Mouse (Mus musculus) naive thymus-derived CD4-positive, alpha-beta T cell, adult 2 months (primary cell): ENCODE data around the gene 1700017B05Rik.
"Not testable (repeated sequence)": the region's sequence is repeated elsewhere in the genome, so short reads cannot be mapped to it uniquely, and the experiment has no call there.

ENCODE experiments used
- DNase-seq: peaks from one replicate; pipeline ENCODE4 v3.0.0-alpha.2; 2011; ENCODE audit warnings: low read depth

Gene 1700017B05Rik

DNA sequence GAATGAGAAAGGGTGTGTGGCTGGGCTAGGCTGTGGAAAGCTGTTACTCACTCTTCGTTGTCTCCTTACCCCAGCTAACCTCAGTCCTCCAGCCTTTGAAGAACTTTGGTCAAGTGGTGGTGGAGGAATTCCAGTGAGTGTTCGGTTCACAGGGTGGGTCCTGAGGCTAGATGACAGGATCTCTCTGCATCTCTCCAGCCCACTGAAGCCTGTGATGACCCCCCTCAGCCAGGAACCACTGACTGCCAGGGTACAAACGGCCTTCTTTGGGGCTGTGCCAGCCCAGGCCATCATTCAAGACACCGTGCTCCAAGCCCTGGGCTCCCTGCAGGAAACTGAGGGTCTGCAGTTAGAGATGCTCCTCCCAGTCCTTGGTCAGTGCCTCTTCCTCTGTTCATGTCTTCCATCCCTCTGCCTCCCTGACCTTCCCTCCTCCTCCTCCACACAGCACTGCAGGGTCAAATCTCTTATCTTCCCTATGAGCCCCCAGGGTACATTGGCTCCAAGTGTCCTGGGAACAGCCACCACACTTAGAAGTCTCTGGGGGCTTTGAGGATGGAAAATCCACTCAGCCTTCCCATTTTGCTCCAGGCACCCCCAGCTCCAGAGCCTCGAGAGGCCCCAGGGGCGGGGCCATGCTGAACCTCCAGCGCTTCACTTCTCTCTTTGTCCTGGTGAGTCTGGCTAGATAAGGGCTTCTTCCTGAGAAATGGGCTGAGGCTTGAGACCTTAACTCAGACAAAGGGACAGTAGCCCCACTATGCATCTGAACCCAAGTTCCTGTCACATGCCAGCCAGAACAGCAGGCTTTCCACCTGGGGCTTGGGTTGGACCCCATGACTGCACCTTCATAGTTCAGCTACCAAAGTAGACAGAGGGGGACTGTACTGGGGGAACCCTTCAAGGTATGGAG lies 14.1 kb downstream of the 1700017B05Rik start:
- no peak for DNase-seq

DNA sequence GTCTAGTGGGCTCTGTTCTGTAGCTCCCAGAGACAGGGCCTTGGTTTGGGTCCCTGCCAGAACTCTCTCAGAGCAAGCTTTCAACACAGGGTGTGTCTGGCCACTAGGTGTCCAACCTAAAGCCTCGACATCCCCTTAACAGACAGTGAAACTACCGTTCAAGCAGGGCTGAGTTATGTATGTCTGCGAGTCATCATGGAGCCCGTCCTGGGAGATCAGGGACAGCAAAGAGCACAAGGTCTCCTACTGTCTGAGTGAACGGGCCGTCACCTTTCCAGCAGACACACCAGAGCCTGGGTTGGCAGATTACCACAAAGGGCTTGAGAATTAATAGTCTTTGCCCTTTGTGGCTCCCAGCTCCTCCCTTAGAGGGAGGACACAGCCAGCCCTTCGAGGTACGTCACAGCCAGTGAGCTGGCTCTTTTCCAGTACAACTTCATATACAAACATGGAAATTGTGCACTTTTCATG lies 15.2 kb downstream of the 1700017B05Rik start:
- peak; percentile 14 for DNase-seq

DNA sequence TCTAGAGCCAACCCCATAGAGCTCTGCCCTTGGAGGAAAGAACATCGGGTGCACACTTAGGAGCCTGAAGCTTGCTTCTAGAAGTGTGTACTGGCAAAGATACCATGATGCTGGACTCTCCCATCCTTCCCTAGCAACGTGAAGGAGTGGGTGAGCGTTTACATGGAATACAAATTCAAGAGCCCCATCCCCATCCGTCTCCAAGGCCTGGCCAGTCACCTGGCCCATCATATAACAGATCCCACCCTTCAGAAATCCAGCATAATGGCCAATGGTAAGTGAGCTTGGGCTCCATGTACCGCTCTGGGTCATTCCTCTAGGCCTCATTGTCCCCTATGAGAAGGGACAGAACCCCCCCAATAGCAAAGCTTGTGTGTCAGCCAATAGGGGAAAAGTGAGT lies 15.9 kb downstream of the 1700017B05Rik start:
- no peak for DNase-seq

DNA sequence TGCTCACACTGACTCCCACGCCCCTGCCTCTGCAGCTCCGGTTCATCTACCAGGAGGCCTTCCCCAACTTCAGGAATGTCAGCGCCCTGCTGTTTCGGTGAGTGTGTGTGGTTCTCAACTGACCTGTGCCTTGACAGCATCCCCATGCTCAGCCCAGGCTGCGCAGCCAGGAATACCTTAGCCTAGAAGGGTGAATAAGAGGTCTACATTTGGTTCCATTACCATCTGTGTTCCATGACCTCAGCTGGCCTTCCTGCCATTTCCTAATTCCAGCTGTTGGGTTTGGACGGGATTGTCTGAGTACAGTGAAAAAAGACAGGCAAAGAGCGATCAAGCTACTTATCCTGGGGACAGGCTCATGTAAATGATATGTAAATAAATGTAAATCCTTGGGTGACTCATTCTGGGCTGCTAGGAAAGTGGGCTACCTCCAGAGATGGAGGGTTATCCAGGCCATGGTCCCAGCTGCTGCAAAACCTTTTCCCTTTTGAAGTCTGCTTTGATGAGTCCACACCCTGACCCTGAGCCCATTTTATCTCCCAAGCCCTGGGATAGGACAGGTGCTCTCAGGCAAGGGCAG lies 18.2 kb downstream of the 1700017B05Rik start:
- no peak for DNase-seq

DNA sequence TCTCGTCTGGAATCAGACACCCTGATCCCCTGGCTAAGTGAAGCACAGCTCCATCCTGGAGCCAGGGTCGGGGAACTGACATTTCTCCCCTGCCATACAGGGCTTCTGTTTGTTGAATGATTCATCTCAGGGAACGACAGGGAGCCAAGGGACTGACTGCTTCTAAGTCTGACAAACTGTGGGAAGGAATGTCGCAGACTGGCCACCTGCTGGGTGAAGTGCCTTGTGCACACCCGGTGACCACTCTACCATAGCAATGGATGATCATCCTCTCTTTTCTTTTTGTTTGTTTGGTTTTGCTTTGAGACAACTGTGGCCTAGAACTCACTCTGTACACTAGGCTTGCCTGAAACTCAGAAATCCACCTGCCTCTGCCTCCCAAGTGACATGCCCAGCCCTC lies 19.5 kb downstream of the 1700017B05Rik start:
- DNase-seq, result no peak

DNA sequence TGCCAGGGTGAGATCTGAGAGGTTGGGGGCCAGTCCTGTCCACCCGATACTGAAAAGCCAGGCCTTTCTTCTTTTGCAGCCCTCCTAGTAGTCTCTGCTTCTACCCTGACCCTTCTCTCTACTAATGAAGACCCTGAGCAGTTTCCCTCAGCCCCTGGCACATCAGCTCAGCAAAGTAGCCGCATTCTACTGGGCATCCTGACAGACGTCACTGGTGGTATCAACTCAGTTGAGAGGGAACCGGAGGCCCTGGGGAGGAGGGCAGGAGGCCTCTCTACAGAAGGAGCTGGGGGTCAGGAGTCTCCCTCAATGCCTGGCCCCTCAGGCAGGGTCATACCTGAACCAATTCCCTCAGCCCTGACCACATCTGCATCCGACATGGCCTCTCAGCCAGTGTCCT lies 21.3 kb downstream of the 1700017B05Rik start:
- no peak for DNase-seq

DNA sequence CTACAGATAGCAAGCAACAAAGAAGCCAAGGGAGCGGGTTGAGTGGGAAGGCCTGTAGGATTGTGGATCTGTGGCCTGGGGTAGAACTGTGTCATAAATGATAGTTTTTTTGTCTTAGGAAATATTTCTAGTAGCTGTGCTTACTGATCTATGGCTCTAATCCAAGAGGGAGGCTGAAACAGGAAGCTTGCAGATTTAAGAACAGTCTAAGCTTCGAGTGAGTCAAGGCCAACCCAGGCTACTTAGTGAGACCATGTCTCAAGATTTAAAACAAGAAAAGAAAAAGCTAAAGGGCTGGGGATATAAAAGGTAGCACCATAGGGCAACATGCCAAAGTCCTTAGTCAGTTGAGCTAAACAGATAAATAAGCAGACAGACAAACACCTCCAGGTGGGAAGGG lies 24.2 kb downstream of the 1700017B05Rik start:
- DNase-seq, result no peak

DNA sequence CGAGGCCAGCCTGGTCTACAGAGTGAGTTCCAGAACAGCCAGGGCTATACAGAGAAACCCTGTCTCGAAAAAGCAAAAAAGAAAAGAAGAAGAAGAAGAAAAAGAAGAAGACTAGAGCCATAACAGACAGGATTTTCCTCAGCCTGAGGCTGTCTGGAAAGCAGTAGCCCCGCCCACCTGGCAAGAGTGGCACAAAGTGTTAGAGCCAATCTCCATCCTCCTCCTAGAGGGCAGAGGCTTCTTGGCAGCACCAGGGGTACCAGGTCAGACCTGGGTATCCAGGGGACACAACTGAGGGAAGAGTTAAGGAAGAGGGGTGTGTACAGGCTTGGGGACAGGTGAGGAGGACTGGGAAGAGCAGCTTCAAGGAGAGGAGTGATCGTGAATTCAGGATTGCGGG lies 24.7 kb downstream of the 1700017B05Rik start:
- no peak for DNase-seq

DNA sequence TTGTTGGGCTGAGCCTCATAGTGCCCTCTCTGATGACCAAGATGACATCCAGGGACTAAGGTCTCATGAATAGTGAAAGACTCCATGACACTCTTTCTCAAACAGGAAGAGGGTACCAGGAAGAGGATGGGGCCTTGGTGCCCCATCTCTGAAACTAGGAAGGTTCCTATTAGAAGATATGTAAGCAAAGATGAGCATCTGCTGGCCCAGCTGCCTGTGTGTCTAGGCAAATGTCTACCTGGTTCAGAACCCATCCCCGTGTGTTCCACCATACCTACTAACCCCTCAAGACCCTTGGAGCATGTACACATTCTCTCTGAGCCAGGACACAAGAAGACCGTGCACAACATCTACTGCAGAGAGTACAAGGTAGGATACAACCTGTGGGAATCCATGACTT lies 26.2 kb downstream of the 1700017B05Rik start, which contains the start of gene Trcg1:
Gene Trcg1 (plus strand): TSS at position 301 of the 400 bp plus-strand sequence.
- DNase-seq, result no peak

DNA sequence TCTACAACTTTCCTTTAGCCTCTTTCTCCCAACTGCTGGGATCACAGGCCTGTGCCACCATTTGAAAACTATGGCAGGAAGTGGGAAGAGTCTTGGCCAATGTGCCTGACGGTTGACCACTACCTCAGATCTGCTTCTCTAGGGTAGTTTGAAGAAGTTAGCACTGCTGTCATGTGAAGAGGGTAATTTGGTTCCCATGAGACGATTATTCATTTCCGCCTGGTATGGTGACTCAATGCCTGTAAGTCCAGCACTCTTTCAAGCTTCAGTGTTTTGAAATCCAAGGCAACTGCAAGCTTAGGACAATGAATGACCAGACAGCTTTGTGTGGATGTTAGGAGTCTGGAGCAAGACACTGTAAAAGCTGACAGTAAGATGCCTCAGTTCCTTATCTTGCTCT lies 28.6 kb downstream of the 1700017B05Rik start:
- DNase-seq, result no peak

DNA sequence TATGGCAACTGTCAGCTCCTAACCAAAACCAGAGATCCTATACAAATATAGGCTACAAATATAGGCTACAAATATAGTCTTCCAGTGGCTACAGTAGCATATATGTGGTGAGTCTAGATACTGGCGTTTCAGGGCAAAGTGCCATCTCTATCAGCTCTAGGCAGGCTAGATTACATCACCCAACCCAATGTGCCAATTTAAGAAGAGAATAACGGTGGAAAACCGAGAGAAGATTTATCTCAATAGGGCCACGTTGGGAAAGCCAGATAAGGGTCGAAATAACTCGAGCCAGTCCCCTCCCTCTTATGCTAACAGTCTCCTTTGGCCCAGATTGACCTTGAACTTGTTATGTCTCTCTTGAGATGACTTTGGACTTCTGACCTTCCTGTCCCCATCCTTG lies 29.3 kb downstream of the 1700017B05Rik start:
- DNase-seq, result no peak

DNA sequence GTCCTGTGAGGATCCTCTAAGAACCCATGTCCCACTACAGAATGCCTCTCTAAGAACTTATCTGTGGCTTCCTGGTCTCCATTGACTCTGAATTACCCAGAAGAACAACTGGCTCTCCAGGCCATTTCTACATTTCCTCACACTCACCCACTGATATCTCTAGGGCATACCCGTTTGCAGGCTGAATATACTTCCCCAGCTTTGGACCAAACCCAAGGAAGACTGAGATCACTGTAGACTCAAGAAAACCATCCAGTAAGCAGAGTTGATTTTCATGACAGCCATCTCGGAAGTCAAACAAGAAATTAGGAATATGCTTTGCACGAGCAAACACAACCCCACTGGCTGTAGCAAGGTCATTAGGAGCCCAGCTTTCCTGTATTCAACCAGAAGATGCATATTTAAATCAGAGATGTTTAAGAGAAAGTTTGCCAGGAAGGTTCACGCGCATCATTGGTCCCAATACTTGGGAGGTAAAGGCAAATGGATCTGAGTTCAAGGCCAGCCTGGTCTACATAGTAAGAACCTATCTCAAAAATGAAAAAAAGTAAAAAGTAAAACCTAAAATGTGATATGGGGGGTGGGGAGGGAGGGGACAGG lies 30.0 kb downstream of the 1700017B05Rik start:
- DNase-seq, result no peak

DNA sequence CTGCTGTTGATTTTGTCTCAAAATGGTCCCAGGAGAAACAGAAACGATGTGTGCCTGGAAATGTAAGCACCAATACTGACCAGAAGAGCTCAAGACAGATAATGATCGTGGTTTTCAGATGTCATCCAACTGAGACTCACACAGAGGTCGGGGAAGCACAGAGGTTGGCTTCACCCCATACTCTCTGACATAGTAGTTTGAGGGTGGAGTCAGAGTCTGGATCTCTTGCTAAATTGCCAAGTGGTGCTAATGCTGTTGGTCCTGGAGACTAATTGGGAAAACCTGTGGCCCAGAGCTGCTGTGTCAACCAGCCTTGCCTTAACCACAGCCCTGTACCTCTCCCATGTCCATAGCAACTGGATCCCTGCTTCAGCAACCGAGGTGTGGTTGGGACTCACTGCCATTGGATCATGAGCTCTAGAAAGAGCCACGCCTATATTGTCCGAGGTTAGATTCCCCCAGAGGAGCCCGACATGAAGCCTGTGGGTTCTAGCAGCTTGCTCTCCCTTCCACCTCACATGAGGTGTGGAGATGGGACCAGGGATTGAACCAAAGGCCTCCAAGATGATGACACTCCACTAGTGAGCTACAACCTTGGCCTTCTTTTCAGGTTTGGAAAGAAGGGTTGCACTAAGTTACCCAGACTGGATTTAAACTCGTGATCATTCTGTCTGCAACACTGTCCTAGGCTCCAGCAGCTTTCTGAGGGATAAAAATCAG lies 30.7 kb downstream of the 1700017B05Rik start:
- no peak for DNase-seq

DNA sequence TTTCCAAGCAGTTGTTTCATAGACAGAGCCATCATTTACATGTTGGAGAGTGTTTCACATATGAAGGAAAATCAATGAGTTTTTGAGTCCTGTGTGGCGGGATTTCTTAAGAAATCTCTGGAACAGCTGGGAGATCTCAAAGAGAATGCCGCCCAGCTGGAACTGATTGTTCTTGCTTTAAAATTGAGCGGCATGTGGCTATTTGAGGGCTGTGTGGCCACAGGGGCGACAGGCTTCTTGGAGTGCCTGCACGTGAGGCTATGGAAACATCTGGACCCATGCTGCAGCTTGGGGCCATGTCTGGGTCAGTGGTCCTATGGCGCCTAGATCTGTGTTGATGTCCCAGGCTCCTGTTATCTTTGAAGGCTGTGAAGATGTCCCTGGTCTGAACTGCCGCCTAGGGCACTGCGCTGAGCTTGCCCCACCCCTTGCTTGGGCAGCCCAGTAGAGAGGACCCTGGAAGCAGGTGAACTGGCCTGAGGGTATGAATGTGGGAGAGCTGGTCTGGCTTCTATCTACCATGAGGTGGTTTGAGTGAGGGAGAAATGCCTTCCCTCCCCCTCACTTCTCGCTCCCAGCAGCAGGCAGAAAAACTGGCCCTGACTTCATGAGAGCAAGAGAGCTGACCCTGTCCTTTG lies 32.1 kb downstream of the 1700017B05Rik start:
- DNase-seq, result no peak

DNA sequence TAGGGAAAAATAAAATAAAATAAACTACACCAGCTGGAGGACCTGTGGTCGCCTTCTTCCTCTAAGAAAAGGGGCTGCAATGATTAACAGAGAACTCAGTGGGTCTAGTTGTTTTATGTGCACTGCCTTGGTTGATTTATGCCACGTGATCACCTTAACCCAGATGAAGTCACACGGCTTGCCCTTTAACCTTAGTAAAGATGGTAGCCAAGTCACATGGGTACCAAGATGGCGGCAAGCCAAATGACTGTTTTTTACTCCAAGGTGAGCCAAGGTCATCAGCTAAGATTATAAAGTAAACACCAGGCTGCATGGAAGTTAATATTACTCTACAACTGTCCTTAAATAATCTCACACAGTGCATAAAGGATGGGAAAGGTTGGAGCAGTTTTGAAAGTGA lies 32.7 kb downstream of the 1700017B05Rik start:
- DNase-seq, result no peak

DNA sequence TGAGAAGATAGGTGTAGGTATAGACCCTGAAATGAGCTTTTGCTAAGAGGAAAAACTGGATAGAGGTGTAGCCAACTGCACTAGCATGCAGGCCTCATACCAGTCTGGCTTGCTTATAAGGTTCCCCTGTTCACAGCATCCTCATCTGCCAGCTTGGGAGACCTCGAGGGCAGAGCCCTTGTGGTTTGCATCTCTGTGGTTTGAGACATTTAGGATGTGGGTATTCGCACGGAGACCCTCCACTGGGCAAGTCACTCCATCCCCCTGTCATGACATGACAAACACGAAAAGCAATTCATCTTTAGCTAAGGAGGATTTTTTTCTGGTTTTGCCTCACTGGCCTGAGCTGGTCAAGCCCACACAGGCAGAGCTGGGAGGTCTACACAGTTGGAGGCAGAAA lies 34.2 kb downstream of the 1700017B05Rik start:
- DNase-seq, result no peak

DNA sequence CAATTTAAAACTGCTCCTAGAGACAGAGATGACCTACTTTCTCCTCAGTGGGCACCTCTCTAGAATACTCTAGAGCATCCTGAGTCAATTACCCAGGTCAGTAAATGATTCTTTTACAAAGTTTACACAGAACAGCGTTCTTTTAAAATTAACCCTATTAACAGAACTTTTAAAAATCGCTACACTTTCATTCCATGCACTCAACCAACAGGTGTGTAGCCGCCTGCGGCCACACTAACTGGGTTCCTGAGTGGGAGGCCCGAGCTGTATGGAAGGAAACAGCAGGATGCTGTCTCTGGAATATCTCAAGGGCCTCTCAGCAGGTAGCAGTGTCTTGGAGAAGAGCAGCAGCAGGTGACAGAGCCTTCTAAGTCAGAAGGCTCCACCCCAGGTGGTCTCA lies 35.2 kb downstream of the 1700017B05Rik start:
- DNase-seq, result no peak

DNA sequence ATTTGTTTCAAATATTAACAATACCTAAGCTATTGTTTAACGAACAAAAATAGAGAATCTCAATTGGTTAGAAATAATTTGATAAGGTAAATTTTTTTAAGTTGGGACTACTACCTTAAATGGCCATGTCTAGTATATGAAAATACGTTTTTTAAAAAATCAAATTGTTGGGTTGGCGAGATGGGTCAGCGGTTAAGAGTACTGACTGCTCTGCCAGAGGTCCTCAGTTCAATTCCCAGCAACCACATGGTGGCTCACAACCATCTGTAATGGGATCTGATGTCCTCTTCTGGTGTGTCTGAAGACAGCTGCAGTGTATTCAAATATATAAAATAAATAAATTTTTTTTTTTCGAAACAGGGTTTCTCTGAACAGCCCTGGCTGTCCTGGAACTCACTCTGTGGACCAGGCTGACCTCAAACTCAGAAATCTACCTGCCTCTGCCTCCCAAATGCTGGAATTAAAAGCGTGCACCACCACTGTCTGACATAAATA lies 35.7 kb downstream of the 1700017B05Rik start:
- DNase-seq, result not testable (repeated sequence)

DNA sequence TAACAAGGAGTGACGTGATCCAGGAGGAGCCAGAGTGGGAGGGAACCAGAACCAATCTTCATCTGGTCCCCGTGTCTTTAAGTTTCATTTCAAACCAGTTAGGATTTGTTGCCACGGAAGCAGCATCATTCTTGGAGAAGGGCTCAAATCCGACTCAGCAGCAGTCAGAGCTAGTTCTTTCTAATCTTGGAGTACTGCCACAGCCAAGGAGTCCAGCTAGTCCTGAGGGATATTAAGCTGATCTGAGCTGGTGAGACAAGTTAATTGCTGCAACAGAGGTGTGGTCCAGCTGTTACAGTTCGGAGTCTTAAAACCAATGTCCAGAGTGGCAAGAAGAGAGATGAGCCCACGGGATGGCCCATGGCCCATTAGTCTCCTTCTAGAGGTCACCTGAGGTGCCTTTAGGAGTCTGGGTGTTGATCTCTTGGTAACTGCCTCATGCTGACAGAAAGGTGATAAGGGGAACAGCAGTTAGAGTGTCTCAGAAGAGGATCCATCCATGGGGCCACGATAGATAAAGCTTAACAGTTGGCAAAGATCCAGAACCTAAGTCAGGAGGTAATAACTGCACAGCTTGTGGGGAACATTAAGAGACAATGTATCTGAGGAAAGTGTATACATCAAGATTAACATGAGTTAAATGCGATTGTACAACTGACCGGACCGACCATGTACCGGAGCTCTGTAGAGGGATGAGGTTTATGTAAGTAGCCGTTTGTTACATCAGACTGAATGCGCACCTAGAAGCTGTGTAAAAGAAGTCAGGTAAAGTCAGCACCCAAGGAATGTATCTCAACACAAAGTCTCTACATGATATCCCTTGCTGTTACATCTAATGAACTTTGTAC lies 36.4 kb downstream of the 1700017B05Rik start:
- DNase-seq, result no peak

DNA sequence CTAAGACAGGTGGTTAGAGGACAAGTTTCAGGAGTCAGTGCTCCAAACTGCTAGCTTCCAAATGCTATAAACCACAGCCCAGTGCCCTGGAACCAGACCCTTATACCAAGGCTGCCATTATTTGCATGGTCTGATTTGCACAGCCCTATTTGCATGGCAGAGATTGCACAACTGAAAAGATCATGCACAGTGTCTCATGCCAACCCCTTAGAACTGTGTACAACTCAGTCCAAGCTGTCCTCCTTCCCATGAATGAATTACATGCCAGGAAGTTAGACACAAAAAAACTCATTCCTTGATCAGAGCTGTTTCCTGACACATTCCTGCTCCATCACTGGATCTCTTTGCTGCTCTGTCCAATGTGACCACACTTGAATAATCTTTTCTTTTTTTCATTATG lies 39.1 kb downstream of the 1700017B05Rik start:
- DNase-seq, result no peak

DNA sequence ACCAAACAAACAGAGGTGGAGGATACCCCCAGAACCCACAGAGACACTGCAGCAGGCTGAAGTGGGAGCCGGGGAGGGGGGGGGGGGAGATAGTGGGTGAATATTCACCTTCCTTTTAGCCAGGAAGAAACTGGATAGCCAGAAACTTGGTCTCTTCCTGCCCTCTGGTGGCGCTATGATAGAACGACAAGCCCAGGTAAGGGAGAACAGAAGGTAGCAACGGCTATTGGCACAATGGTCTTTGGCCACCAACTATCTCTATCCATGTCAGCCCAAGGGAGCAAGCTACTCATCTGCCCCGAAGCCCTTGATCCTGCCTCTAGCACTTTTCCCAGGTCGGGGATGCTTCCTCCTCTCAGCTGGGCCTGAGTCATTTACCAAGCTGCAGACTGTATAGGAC lies 42.1 kb downstream of the 1700017B05Rik start:
- DNase-seq, result peak; percentile 62
